Mouse (Mus musculus) fat pad, adult 2 months (tissue): ENCODE data around the gene Qpctl.

Experiments used
- DNase-seq: peaks from one replicate; pipeline ENCODE4 v3.0.0-alpha.2; 2011; ENCODE audit warnings: low read depth, low spot score; ENCODE audit errors: extremely low read depth

Qpctl gene

DNA sequence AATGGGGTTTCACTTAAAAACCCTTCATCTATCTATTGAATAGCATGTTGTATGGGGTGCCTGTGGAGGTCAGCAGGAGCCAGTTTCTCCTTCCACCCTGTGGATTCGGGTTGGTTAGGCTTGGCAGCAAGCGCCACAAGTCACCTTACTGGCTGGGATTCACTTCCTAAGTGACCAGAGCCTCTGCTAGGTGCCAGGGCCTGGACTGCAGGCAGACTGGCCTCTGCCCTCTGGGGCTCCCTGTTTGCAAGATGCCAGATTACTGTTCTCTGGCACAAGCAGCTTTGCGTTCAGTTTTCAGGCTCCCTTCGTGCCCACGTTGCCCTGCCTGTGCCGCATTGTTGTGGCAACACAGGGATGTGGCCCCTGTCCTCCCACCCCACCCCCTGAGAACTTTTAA, 24.4 kb downstream of the Qpctl start:
- no peak for DNase-seq

DNA sequence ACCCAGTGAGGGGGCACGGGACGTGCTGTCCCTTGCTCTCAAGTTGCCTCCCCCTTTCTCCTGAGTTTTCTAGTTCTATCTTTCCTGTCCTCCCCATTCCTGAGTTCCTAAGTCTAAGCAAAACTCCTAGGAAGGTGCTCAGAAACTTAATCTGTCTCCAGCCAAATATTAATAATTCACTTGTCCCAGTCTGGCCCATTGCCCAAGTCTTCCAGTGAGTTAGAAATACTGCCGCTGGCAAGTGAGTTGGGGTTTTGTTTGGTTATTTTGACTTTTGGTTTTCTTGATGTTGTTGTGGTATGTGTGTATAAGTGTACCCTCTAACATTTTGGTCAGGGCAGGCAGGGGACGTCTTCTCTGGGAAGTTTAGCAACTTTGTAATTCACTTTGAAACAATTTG, 27.4 kb downstream of the Qpctl start:
- DNase-seq = no peak

DNA sequence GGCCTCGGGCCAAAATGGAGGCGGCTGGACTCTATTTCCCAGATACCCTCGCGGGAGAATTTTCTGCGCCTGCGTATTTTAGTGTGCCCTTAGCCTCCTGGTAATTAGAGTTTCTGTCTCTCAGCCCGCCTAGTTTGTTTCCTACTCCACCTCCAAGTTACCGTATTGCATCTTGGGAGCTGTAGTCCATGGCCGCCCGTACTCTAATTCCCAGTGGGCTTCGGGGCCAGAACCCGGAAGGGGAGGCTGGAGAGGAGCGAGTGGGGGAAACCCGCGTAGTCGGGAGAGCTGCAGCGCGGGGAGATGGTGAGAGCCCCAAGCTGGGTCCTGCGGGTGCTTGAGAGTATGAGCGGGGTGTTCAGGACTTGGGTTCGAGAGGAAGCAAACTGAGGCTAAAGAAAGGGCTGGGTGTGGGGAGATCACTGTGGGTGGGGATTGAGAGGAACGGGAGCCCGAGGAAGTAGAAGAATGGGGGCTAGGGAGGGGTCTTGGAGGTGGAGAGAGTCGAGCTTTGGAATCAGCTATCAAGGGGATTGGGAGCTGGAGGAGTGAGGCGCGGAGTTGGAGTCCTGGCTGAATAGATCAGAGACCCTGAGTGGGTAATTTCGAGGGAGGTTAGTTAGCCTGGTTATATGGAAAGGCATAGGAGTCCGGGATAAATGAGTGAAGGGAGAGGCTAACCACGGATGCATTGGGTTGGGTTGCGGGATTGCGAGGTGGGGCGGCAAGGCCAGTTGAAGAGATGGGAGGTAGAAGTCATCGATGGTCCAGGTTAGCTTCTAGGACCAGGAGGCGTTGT, 29.3 kb downstream of the Qpctl start, which contains the start of gene Fbxo46:
Gene Fbxo46 (plus strand): TSS at position 229 of the 799 bp plus-strand sequence.
- peak; percentile 86 for DNase-seq

DNA sequence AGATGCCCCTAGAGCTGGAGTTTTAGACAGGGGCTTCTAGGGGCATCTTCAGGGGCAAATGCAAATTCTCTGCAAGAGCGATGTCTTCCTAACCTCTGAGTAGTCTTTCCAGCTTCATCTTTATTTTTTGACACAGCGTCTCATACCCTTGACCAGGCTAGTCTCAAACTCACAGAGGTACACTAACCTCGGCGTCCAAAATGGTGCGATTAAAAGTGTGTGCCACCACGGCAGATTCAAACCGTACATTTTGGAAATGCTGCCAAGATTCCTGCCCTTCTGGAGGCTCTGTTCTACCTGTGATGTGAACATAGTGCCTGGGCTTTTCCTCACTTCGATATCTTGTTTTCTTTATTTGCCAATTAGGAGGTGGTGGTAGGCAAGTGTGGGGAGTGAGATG, 30.0 kb downstream of the Qpctl start:
- DNase-seq = no peak

DNA sequence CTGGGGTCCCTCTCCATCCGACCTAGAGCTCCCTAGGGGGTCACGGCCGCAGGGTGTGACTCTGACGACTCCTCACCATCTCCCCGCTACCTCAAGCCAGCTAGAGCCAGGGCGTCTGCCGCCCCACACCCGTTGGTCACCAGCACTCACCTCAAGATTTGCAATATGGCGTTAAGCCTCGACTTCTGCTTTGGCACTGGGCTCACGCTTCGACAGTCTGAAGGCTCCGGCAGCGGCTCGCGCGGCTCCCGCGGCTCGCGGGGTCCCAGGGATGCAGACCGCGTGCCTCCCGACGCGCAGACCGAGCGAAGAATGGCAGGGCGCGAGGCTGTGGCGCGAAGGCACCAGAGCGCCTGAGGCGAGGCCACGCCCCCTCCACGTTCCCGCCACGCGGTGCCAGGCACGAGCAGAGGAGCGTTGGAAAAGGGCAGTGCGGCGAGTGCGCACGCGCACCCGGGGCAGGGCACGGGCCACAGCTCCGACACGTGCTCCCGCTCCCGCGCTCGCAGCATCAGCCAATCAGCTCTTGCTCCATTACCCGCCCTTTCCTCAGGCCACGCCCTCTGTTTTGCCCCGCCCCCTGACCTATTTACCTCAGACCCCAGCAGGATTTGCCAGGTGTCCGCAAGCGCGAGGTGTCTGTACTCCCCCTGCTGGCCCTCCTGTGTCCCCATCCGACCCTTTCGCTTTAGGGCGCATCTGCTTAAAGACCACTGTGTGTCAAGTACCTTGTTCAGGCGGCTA, 30.9 kb downstream of the Qpctl start, which contains the start of gene Gm4969:
Gene Gm4969 (minus strand): TSS at position 341 of the 744 bp plus-strand sequence.
- no peak for DNase-seq

DNA sequence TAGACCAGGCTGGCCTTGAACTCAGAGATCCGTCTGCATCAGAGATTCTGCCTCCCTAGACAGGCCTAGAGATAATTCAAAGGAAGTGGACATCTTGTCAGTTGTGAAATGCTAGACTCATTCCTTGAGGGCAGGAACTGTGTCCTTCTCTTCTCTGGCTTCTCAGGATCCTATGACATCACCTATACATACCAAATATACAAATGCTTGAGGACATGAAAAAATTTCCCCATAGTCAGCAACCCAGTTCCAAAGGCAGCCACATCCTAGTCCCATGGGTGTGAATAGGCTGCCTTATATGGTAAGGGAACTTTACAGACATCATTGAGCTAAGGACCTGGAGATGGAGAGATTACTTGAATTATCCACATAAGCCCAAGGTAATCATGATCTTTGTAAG, 39.5 kb downstream of the Qpctl start:
- no peak for DNase-seq

DNA sequence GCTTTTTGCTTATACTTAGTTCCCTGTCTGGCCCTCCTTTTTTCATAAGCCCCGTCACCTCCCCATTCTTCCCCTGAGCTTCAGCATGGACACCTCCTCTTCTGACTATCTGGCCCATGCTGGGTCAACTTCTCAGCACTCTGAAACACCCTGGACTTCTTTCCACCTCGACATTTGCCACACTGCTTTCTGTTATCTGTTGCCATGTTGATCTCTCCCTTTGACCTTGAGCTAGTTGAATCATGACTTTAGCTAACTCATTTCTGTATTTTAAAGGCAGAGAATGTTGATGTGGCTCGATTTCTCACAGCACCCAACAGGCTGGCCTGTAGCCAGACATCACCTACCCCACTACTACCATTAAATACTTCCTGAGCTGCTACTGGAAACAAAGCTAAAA, 41.7 kb downstream of the Qpctl start:
- DNase-seq = no peak

DNA sequence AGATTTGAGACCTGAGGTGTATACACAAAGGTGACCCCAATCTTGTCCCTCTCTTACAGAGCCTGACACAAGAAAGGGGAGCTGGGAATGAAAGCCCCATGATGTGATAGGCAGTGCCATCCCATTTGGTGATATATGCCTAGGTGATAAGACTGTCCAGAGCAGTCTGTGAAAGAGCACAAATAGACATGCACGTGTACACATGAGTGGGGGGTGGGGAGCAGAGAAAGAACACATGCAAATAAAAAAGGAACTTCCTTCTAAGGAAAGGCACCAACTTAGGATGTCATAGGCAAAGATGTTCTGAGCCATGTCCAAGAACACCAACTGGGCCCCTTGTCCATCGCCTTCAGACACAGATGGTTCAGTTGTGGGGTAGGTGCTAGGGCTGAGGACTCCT, 44.6 kb downstream of the Qpctl start:
- no peak for DNase-seq

DNA sequence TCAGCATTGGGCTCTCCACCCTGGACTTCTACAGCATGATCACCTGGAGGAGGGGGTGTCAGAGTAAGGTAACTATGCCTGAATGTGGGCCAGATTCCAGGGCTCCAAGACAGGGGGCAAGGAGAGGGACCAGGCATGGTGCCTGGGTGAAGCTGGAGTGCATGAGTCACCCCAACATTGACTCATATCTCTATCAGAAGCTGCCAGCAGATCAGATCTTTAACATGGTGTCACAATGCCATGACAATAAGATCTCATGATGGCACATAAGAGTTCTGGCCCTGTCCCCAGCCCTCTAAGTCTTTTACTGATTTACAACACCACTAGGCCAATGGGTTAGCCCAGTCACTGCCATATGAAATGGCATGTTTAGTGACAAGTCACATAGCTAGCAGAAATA, 45.4 kb downstream of the Qpctl start:
- no peak for DNase-seq

DNA sequence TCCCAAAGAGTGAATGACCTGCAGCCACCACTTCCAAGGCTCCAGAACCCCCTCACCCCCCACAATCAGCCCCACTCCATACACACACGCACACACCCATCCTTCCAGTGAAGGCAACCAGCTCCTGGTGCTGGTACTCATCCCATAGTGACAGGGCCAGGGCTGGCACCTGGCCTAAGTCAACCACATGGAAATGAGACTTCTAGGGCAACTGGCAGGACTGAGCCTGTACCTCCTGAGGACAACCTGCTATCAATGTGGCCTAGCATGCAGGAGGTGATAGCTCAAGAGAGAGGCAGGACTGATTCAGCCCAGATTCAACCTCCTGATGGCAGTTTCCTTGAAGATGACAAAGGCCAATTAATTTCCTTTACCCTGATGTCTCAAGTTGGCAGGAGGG, 48.8 kb downstream of the Qpctl start:
- DNase-seq = no peak

DNA sequence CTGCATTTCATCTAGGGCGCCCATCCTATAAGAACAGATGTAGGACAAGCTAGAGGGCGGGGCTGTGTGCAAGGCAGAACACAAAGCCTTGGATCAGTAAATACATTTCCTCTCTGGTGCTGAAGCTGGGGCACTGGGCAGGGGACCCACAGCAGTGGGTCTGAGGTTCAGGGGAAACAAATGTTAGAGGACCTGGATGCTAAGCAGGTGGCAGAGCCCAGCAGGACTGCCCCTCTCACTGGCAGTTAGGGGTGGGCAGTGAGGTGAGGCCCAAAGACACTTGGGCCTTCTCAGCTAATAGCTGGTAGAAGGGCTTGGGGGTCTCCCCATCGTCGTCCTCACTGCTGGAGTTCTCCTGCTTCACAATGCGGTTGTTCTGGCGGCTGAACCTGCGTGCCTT, 50.3 kb downstream of the Qpctl start:
- no peak for DNase-seq

DNA sequence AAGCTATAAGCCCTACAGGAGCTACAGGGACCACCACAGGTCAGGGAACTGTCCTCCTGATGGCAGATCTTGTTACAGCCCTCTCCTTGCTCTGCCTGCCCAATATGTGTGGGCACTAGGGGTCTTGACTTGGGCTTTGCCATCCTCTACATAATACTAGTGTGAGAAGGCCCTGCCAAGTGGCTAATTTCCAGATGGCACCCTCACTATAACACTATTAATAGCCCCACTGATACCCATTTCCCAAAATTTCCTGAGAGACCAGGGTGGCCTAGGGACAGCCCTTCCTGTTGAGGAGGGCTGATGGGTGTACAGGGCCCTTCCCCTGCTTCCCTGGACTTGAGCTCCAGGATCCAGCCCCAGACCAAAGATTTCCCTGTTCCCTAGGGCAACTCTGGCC, 51.2 kb downstream of the Qpctl start:
- no peak for DNase-seq

DNA sequence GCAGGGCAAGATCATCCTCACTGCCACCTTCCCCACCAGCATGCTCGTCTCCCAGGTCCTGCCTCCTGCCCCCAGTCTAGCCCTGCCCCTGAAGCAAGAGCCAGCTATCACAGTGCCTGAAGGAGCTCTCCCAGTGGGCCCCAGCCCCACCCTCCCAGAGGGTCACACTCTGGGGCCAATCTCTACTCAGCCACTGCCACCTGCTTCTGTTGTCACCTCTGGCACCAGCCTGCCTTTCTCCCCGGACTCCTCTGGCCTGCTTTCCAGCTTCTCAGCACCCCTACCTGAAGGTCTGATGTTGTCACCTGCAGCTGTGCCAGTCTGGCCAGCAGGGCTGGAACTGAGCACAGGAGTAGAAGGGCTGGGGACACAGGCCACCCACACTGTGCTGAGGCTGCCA, 51.9 kb downstream of the Qpctl start:
- DNase-seq = no peak

DNA sequence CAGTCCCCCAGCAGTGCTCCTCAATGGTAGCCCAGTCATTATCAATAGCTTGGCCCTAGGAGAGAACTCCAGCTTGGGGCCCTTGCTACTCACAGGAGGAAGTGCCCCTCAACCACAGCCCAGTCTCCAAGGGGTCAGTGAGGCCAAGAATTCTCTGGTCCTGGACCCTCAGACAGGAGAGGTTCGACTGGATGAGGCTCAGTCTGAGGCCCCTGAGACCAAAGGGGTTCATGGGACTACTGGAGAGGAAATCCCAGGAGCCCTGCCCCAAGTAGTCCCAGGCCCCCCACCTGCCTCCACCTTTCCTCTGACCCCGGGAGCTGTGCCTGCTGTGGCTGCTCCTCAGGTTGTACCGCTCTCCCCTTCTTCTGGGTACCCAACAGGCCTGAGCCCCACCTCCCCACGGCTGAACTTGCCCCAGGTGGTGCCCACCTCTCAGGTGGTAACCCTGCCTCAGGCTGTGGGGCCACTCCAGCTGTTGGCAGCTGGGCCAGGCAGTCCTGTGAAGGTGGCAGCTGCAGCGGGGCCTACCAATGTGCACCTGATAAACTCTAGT, 52.6 kb downstream of the Qpctl start:
- DNase-seq = no peak

DNA sequence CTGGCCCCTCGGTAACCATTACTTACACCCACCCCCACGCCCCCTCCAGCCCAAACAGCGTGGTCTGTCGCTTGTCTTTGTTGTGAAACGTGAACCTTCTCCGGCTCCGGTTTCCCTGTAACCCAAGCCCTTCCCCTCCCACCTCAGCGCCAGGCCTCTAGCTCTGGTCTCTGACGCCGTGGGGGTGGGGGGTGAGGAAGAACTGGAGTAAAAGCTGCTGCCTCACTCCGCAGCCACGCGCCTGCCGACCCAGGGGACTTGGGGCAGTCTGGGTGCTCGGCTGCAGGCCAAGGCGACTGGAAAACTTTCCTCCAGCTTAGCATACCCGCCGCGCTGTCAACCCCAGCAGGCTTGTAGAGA, 53.4 kb downstream of the Qpctl start:
- DNase-seq = no peak

DNA sequence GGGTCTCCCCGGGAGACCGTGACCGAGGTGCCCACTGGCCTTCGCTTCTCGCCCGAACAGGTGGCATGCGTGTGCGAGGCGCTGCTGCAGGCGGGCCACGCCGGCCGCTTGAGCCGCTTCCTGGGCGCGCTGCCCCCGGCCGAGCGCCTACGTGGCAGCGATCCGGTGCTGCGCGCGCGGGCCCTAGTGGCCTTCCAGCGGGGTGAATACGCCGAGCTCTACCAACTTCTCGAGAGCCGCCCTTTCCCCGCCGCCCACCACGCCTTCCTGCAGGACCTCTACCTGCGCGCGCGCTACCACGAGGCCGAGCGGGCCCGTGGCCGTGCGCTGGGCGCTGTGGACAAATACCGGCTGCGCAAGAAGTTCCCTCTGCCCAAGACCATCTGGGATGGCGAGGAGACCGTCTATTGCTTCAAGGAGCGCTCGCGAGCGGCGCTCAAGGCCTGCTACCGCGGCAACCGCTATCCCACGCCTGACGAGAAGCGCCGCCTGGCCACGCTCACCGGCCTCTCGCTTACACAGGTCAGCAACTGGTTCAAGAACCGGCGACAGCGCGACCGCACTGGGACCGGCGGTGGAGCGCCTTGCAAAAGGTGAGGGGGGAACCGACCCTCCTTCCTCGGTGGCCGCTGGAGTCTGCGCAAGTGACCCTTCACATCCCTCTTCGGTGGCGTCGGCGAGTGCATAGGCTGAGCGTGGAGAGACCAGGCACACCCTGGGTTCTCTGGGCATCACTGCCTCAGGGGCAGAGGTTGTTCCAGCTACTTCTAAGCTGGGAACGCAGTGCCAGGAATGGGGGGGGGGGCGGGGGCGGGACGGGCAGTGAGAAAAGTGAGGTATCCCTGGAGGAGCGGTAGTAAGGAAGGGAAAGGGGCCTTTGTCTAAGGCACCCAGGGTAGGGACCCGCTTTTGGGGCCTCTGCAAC, 54.0 kb downstream of the Qpctl start:
- DNase-seq = no peak

DNA sequence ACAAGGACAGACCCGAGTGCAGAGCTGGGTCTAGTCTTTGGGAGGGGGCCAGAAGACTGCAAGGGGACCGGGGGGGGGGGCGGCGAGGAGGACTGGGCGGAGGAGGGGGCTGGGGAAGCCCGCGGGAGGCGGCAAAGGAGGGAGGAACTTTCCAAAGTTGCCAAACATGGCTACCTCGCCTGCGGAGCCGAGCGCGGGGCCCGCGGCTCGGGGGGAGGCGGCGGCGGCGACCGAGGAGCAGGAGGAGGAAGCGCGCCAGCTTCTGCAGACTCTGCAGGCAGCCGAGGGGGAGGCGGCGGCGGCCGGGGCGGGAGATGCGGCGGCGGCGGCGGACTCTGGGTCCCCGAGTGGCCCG, 54.6 kb downstream of the Qpctl start, which contains the start of gene Six5:
Gene Six5 (plus strand): TSS at position 124 of the 355 bp plus-strand sequence.
- no peak for DNase-seq

DNA sequence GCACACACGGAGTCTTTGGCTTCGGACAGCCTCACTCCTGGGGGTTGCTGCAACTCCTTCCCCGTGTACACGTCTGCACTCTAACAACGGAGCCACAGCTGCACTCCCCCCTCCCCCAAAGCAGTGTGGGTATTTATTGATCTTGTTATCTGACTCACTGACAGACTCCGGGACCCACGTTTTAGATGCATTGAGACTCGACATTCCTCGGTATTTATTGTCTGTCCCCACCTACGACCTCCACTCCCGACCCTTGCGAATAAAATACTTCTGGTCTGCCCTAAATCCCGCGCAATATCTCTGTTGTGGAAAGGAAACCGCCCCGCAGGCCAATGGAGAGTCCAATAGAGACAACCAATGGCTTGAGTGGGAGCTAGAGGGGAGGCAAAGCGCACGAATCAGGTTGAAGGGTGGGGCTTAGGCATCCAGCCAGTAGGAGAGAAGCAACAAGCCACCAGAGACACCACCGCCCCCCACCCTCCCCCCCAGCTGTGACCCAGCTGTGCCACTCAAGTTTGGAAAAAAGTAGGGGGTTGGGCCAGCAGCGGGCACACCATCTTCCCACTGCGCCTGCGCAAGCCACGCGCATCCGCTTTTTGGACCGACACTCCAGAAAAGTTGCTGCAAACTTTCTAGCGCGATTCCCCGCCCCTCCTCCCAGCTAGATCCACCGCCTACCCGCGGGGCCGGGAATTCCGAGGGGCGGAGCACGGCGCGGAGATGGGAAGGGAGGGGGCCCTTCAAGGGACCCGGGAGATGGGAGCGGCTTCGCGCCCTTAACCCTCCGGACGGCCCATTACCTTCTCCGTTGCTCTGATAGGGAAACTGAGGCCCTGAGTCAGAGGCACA, 55.3 kb downstream of the Qpctl start:
- no peak for DNase-seq

DNA sequence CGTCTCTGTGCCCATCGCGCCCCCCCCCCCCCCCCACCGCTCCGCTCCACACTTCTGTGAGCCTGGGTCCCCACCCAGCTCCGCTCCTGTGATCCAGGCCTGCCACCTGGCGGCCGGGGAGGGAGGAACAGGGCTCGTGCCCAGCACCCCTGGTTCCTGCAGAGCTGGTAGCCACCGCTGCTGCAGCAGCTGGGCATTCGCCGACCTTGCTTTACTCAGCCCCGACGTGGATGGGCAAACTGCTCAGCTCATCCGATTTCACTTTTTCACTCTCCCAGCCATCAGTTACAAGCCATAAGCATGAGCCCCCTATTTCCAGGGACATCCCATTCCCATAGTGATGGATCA, 55.9 kb downstream of the Qpctl start:
- no peak for DNase-seq
